Mouse (Mus musculus) testis, adult 2 months (tissue): ENCODE measurements around the gene Pth1r.

Experiments used
- CTCF ChIP-seq: fragments of 200-500 bp; IDR thresholded peaks from 2 replicates; pipeline ENCODE4 v1.5.1; 2012; ENCODE audit warnings: low read depth, mild to moderate bottlenecking, inconsistent platforms, low read length, moderate library complexity; ENCODE audit not compliant: control insufficient read depth, insufficient read depth, insufficient replicate concordance
- POLR2A ChIP-seq: fragments of 200-500 bp; IDR thresholded peaks from 2 replicates; pipeline ENCODE4 v1.6.1; 2012; ENCODE audit warnings: low read depth, mild to moderate bottlenecking, inconsistent platforms, low read length, moderate library complexity; ENCODE audit not compliant: control insufficient read depth

DNA sequence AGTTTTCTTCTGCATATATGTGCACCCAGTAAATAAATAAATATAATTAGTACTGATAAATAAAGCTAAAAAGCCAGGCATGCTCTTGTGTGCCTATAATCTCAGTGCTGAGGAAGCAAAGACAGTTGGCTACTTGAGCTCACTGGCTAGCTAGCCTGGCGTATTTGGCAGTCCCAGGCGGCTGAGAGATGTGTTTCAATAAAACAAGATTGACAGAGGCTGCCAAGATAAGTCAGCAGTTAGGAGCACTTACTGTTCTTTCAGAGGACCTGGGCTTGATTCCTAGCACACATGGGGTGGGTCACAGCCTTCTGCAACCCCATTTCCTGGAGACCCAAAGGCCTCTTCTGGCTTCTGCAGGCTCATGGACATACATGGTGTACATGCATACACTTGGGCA is 59.1 kb downstream of the Pth1r start:
- TF ChIP-seq CTCF (no peak), POLR2A (no peak)
